Mouse (Mus musculus): ENCODE results near the gene Fam20c. TPM values are rescaled to one million over a fixed set of nuclear protein-coding genes. Genes with fewer than 3 reads are reported as not detected.

Fam20c gene
- polyA plus RNA-seq (2015; fragmentation: Nextera tagmentation; extraction: Ambion mirVana): 4.0 and 5.6 TPM in 2 replicates

GRCm38 (mm10) chr5:138754303-138755120 lies at the start of gene Fam20c:
TSS of gene Fam20c (plus strand) at chr5:138754514.
- WGBS: under 1% methylated on average over 46 of the region's 98 CpGs
- Histone ChIP-seq H3K27me3 (ENCODE audit: control insufficient read depth, insufficient read depth, low read depth, low read length) (peaks cover 31% of the 10 kb centered on the region), H3K4me2 (ENCODE audit: low read depth, low read length) (peak within 1 kb of the TSS; percentile 92), H3K4me3 (ENCODE audit: low read length) (peak within 1 kb of the TSS; percentile 72), H3K9ac (ENCODE audit: low read length) (peak within 1 kb of the TSS; percentile 81), H3K9me3 (ENCODE audit: control insufficient read depth, low read length) (no peaks in the 10 kb centered on the region), H3K27ac (ENCODE audit: low read length) (peak within 1 kb of the TSS; percentile 88), H3K4me1 (replicated peaks; ENCODE audit: control insufficient read depth, insufficient read depth, low read length) (peaks cover 33% of the 10 kb centered on the region), H3K36me3 (ENCODE audit: control insufficient read depth, insufficient read depth, low read length) (no peaks in the 10 kb centered on the region)
- peak; percentile 92 for ATAC-seq (ENCODE audit: low read depth)

- no peak overlapping the region for H3K27ac ChIP-seq (ENCODE audit: low read length)
- H3K36me3 ChIP-seq (ENCODE audit: control insufficient read depth, insufficient read depth, low read length): no peaks in the 10 kb centered on the region
- H3K4me1 ChIP-seq (replicated peaks; ENCODE audit: control insufficient read depth, insufficient read depth, low read length): peaks cover 11% of the 10 kb centered on the region
- no peaks in the 10 kb centered on the region for H3K27me3 ChIP-seq (ENCODE audit: control insufficient read depth, insufficient read depth, low read depth, low read length)
- no peak overlapping the region for H3K4me2 ChIP-seq (ENCODE audit: low read depth, low read length)
- no peak overlapping the region for H3K4me3 ChIP-seq (ENCODE audit: low read length)
- no peak for ATAC-seq (ENCODE audit: low read depth)
- no peak overlapping the region for H3K9ac ChIP-seq (ENCODE audit: low read length)
- no peaks in the 10 kb centered on the region for H3K9me3 ChIP-seq (ENCODE audit: control insufficient read depth, low read length)
Measured at GRCm38 (mm10) chr5:138707367-138707766, 46.9 kb upstream of the Fam20c start.

- no peak overlapping the region for H3K4me2 ChIP-seq (ENCODE audit: low read depth, low read length)
- no peak overlapping the region for H3K9ac ChIP-seq (ENCODE audit: low read length)
- no peak for ATAC-seq (ENCODE audit: low read depth)
- H3K27ac ChIP-seq (ENCODE audit: low read length): no peak overlapping the region
- H3K36me3 ChIP-seq (ENCODE audit: control insufficient read depth, insufficient read depth, low read length): no peaks in the 10 kb centered on the region
- no peaks in the 10 kb centered on the region for H3K9me3 ChIP-seq (ENCODE audit: control insufficient read depth, low read length)
- H3K27me3 ChIP-seq (ENCODE audit: control insufficient read depth, insufficient read depth, low read depth, low read length): no peaks in the 10 kb centered on the region
- H3K4me1 ChIP-seq (replicated peaks; ENCODE audit: control insufficient read depth, insufficient read depth, low read length): peaks cover 5% of the 10 kb centered on the region
- no peak overlapping the region for H3K4me3 ChIP-seq (ENCODE audit: low read length)
Measured at GRCm38 (mm10) chr5:138708591-138708990, 45.7 kb upstream of the Fam20c start.

GRCm38 (mm10) chr5:138715561-138716095 lies 38.7 kb upstream of the Fam20c start:
- ATAC-seq (ENCODE audit: low read depth): no peak
- 21% methylated on average over 14 of the region's 14 CpGs for WGBS

GRCm38 (mm10) chr5:138720329-138721190 lies 33.8 kb upstream of the Fam20c start:
- no peak overlapping the region for H3K4me3 ChIP-seq (ENCODE audit: low read length)
- H3K4me2 ChIP-seq (ENCODE audit: low read depth, low read length): no peak overlapping the region
- WGBS: 30% methylated on average over 13 of the region's 13 CpGs
- H3K9ac ChIP-seq (ENCODE audit: low read length): no peak overlapping the region
- no peaks in the 10 kb centered on the region for H3K9me3 ChIP-seq (ENCODE audit: control insufficient read depth, low read length)
- H3K36me3 ChIP-seq (ENCODE audit: control insufficient read depth, insufficient read depth, low read length): no peaks in the 10 kb centered on the region
- ATAC-seq (ENCODE audit: low read depth): no peak
- H3K27me3 ChIP-seq (ENCODE audit: control insufficient read depth, insufficient read depth, low read depth, low read length): no peaks in the 10 kb centered on the region
- H3K27ac ChIP-seq (ENCODE audit: low read length): no peak overlapping the region
- no peaks in the 10 kb centered on the region for H3K4me1 ChIP-seq (replicated peaks; ENCODE audit: control insufficient read depth, insufficient read depth, low read length)

More at GRCm38 (mm10) chr5:138715561-138716095, 38.7 kb upstream of the Fam20c start:
- no peaks in the 10 kb centered on the region for H3K27me3 ChIP-seq (ENCODE audit: control insufficient read depth, insufficient read depth, low read depth, low read length)
- no peaks in the 10 kb centered on the region for H3K9me3 ChIP-seq (ENCODE audit: control insufficient read depth, low read length)
- H3K9ac ChIP-seq (ENCODE audit: low read length): no peak overlapping the region
- H3K4me2 ChIP-seq (ENCODE audit: low read depth, low read length): no peak overlapping the region
- no peak overlapping the region for H3K4me3 ChIP-seq (ENCODE audit: low read length)
- no peak overlapping the region for H3K27ac ChIP-seq (ENCODE audit: low read length)
- H3K4me1 ChIP-seq (replicated peaks; ENCODE audit: control insufficient read depth, insufficient read depth, low read length): no peaks in the 10 kb centered on the region
- no peaks in the 10 kb centered on the region for H3K36me3 ChIP-seq (ENCODE audit: control insufficient read depth, insufficient read depth, low read length)

GRCm38 (mm10) chr5:138724417-138724816 lies 29.9 kb upstream of the Fam20c start:
- no peaks in the 10 kb centered on the region for H3K36me3 ChIP-seq (ENCODE audit: control insufficient read depth, insufficient read depth, low read length)
- no peaks in the 10 kb centered on the region for H3K4me1 ChIP-seq (replicated peaks; ENCODE audit: control insufficient read depth, insufficient read depth, low read length)
- no peak overlapping the region for H3K9ac ChIP-seq (ENCODE audit: low read length)
- no peaks in the 10 kb centered on the region for H3K27me3 ChIP-seq (ENCODE audit: control insufficient read depth, insufficient read depth, low read depth, low read length)
- 80% methylated on average over 5 of the region's 5 CpGs for WGBS
- H3K27ac ChIP-seq (ENCODE audit: low read length): no peak overlapping the region
- no peaks in the 10 kb centered on the region for H3K9me3 ChIP-seq (ENCODE audit: control insufficient read depth, low read length)
- no peak for ATAC-seq (ENCODE audit: low read depth)
- H3K4me2 ChIP-seq (ENCODE audit: low read depth, low read length): no peak overlapping the region
- H3K4me3 ChIP-seq (ENCODE audit: low read length): no peak overlapping the region

- H3K9ac ChIP-seq (ENCODE audit: low read length): no peak overlapping the region
- H3K27ac ChIP-seq (ENCODE audit: low read length): no peak overlapping the region
- ATAC-seq (ENCODE audit: low read depth): no peak
- no peak overlapping the region for H3K4me2 ChIP-seq (ENCODE audit: low read depth, low read length)
- no peaks in the 10 kb centered on the region for H3K27me3 ChIP-seq (ENCODE audit: control insufficient read depth, insufficient read depth, low read depth, low read length)
- no peaks in the 10 kb centered on the region for H3K4me1 ChIP-seq (replicated peaks; ENCODE audit: control insufficient read depth, insufficient read depth, low read length)
- H3K9me3 ChIP-seq (ENCODE audit: control insufficient read depth, low read length): no peaks in the 10 kb centered on the region
- no peak overlapping the region for H3K4me3 ChIP-seq (ENCODE audit: low read length)
- H3K36me3 ChIP-seq (ENCODE audit: control insufficient read depth, insufficient read depth, low read length): no peaks in the 10 kb centered on the region
- WGBS: 54% methylated on average over 7 of the region's 7 CpGs
Measured at GRCm38 (mm10) chr5:138725151-138725550, 29.2 kb upstream of the Fam20c start.

- no peak for ATAC-seq (ENCODE audit: low read depth)
- H3K4me2 ChIP-seq (ENCODE audit: low read depth, low read length): no peak overlapping the region
- WGBS: 70% methylated on average over 5 of the region's 5 CpGs
- no peaks in the 10 kb centered on the region for H3K4me1 ChIP-seq (replicated peaks; ENCODE audit: control insufficient read depth, insufficient read depth, low read length)
- no peak overlapping the region for H3K4me3 ChIP-seq (ENCODE audit: low read length)
- no peak overlapping the region for H3K27ac ChIP-seq (ENCODE audit: low read length)
- no peaks in the 10 kb centered on the region for H3K9me3 ChIP-seq (ENCODE audit: control insufficient read depth, low read length)
- H3K9ac ChIP-seq (ENCODE audit: low read length): no peak overlapping the region
- H3K27me3 ChIP-seq (ENCODE audit: control insufficient read depth, insufficient read depth, low read depth, low read length): no peaks in the 10 kb centered on the region
- H3K36me3 ChIP-seq (ENCODE audit: control insufficient read depth, insufficient read depth, low read length): no peaks in the 10 kb centered on the region
Measured at GRCm38 (mm10) chr5:138730863-138731262, 23.5 kb upstream of the Fam20c start.

- H3K4me2 ChIP-seq (ENCODE audit: low read depth, low read length): no peak overlapping the region
- no peaks in the 10 kb centered on the region for H3K27me3 ChIP-seq (ENCODE audit: control insufficient read depth, insufficient read depth, low read depth, low read length)
- no peaks in the 10 kb centered on the region for H3K9me3 ChIP-seq (ENCODE audit: control insufficient read depth, low read length)
- WGBS: 77% methylated on average over 11 of the region's 11 CpGs
- no peak overlapping the region for H3K27ac ChIP-seq (ENCODE audit: low read length)
- no peaks in the 10 kb centered on the region for H3K4me1 ChIP-seq (replicated peaks; ENCODE audit: control insufficient read depth, insufficient read depth, low read length)
- ATAC-seq (ENCODE audit: low read depth): no peak
- H3K4me3 ChIP-seq (ENCODE audit: low read length): no peak overlapping the region
- no peak overlapping the region for H3K9ac ChIP-seq (ENCODE audit: low read length)
- H3K36me3 ChIP-seq (ENCODE audit: control insufficient read depth, insufficient read depth, low read length): no peaks in the 10 kb centered on the region
Measured at GRCm38 (mm10) chr5:138733317-138733899, 20.9 kb upstream of the Fam20c start.
